Mouse (Mus musculus): Measurements from ENCODE around the gene Pla2r1.

Pla2r1 gene

GRCm38 (mm10) chr2:60404763-60405162, 148.3 kb downstream of the Pla2r1 start:
- no peak for DNase-seq (ENCODE audit: extremely low spot score)

GRCm38 (mm10) chr2:60401694-60402093, 151.4 kb downstream of the Pla2r1 start:
- no peak for DNase-seq (ENCODE audit: extremely low spot score)

- DNase-seq (ENCODE audit: extremely low spot score) = no peak
Observed at GRCm38 (mm10) chr2:60393786-60394185, 159.3 kb downstream of the Pla2r1 start.

GRCm38 (mm10) chr2:60392286-60392685, 160.8 kb downstream of the Pla2r1 start:
- no peak for DNase-seq (ENCODE audit: extremely low spot score)

- DNase-seq (ENCODE audit: extremely low spot score) = no peak
Observed at GRCm38 (mm10) chr2:60387363-60387762, 165.7 kb downstream of the Pla2r1 start.

- no peak for DNase-seq (ENCODE audit: extremely low spot score)
Observed at GRCm38 (mm10) chr2:60386835-60387234, 166.3 kb downstream of the Pla2r1 start.

- no peak for DNase-seq (ENCODE audit: extremely low spot score)
Observed at GRCm38 (mm10) chr2:60384763-60385085, 168.4 kb downstream of the Pla2r1 start.

GRCm38 (mm10) chr2:60384083-60384762, 168.9 kb downstream of the Pla2r1 start:
- no peak for DNase-seq (ENCODE audit: extremely low spot score)

GRCm38 (mm10) chr2:60382858-60383669, 170.0 kb downstream of the Pla2r1 start, which contains the start of gene Ly75:
Gene Ly75 (minus strand): TSS chr2:60383303.
- DNase-seq (ENCODE audit: extremely low spot score) = peak; percentile 92

- no peak for DNase-seq (ENCODE audit: extremely low spot score)
Observed at GRCm38 (mm10) chr2:60382346-60382745, 170.8 kb downstream of the Pla2r1 start.

- DNase-seq (ENCODE audit: extremely low spot score) = no peak
Observed at GRCm38 (mm10) chr2:60377260-60377659, 175.8 kb downstream of the Pla2r1 start.

- DNase-seq (ENCODE audit: extremely low spot score) = no peak
Observed at GRCm38 (mm10) chr2:60375608-60376107, 177.4 kb downstream of the Pla2r1 start.

- no peak for DNase-seq (ENCODE audit: extremely low spot score)
Observed at GRCm38 (mm10) chr2:60375126-60375525, 178.0 kb downstream of the Pla2r1 start.

GRCm38 (mm10) chr2:60370188-60370587, 182.9 kb downstream of the Pla2r1 start:
- no peak for DNase-seq (ENCODE audit: extremely low spot score)

GRCm38 (mm10) chr2:60369454-60369853, 183.7 kb downstream of the Pla2r1 start:
- no peak for DNase-seq (ENCODE audit: extremely low spot score)

GRCm38 (mm10) chr2:60367871-60368270, 185.2 kb downstream of the Pla2r1 start:
- DNase-seq (ENCODE audit: extremely low spot score) = no peak
